Mouse (Mus musculus) heart, postnatal 36 days (tissue): ENCODE measurements around the gene Atp6v0e. TPM values are rescaled to one million over a fixed set of nuclear protein-coding genes. Genes with fewer than 3 reads are reported as not detected.

ENCODE experiments used
- DNase-seq, 2 experiments: peaks; one replicate each; pipeline ENCODE4 v3.0.0; 2021 to 2022
- intact Hi-C: fragments of 180-260 bp; cut with DNase I; formaldehyde crosslinking; loops from one replicate; pipeline ENCODE4 v1.15.1; 2025
- total RNA-seq, 2 experiments: library from RNA; stranded (reverse); gene quantifications; 2 replicates each; pipeline ENCODE4 v1.2.3; 2021

The Atp6v0e gene
- total RNA-seq, 2 experiments from 2014 or later: 58.6 to 68.7 TPM

DNA sequence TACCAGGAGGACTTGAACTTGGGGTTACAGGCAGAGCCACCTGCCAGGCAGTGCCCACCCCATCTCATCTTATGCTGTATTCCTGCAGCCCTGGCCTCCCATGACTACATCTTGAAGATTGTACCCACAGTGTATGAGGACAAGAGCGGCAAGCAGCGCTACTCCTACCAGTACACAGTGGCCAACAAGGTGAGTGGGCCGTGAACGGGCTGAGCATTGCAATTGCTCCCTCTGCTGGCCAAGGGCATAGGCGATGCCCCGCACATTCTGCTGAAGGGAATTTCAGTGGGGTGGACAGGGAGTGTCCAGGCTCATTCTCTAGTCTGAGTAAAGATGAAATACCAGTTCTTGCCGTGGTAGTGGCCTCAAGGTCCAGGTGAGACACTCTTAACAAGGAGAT is 24.4 kb upstream of the Atp6v0e start:
- intact Hi-C loops: loop anchor here (1.0 to 2.0 kb wide), 3 partner anchors 42 to 172 kb away; no protein-coding TSS in a partner anchor
- peak; percentile 86 to 87 for DNase-seq

DNA sequence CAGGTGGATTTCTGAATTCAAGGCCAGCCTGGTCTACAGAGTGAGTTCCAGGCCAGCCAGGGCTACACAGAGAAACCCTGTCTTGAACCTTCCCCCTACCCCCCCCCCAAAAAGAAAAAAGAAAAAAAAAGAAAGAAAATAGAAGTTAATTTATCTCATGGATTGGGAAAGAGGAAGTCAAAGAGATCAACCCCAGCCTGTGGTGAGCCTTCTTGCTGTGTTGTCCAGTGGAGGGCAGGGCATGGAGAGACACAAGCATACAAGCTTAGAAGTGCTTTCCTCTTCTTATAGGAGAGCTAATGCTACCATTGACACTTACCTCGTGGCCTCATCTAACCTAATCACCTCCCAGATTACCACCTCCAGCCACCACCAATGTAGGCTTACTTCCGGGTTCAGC is 23.2 kb upstream of the Atp6v0e start:
- DNase-seq: no peak
- intact Hi-C loops: loop anchor here (2.0 kb wide), 2 partner anchors 43 to 131 kb away; no protein-coding TSS in a partner anchor

DNA sequence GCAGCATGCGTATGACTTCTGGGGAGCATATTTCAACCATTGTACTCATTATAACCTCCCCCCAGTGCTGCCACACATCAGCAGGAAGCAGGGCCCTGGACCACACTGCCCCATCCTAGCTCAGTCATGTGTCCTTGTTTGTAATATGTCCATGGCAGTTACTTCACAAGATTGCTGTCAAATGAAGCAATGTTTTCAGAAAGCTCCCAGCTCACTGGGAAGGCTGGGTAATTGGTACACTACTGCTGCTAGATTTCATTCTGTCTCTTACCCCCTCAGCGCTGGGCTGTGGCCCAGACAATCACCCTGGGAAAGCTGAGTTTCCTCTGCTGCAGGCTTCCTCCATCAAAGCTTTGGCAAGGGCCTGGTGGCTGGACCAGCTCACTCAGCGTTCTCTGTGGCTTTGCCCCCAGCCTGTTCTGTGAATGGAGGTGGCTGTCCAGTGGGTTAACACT is 22.7 kb upstream of the Atp6v0e start:
- DNase-seq: no peak
- intact Hi-C loops: no loop called here

GRCm38 (mm10) chr17:26643456-26643855 is 19.6 kb upstream of the Atp6v0e start:
- intact Hi-C loops: no loop called here
- no peak for DNase-seq

DNA sequence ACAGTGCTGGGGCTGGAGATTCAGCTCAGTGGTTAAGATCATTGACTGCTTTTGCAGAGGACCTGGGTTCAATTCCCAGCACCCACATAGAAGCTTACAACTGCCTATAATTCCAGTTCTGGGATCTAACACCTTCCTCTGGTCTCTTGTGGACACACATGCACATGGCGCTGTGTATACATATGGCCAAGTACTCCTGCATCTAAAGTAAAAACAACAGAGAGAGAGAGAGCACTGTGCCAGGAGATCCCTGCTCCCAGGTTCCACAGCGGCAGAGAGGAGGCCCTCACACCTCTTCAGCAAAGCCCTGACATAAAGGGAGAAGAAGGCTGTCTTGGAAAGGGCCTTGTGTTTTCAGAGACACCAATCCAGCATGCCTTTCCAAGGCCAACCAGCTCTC is 19.0 kb upstream of the Atp6v0e start:
- intact Hi-C loops: no loop called here
- no peak for DNase-seq

- intact Hi-C loops: loop anchor here (5.0 kb wide), 1 partner anchor 327 kb away; no protein-coding TSS in a partner anchor
- DNase-seq: no peak
These were observed 18.3 kb upstream of the Atp6v0e start for GRCm38 (mm10) chr17:26644509-26645410.

DNA sequence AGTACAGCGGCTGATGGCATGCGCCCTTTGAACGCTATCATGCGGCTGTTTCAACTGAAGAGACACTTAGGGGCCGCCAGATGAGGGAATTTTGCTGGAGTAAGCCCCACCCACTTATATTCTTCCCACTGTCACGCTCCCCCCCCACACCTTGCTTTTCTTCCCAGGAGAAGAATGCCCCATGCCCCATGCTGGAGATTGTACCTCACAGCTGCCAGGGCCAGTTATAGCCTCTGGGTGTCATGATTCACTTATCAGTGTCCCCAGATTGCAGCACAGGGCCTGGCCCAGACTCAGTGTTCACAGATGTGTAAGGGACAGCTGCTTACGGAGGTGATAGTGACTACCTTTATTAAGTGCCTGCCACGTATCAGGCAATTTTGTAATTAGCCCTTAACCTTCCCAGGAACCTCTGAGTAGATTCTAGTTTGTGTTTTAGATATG is 17.6 kb upstream of the Atp6v0e start:
- intact Hi-C loops: loop anchor here (5.0 kb wide), 1 partner anchor 328 kb away; no protein-coding TSS in a partner anchor

GRCm38 (mm10) chr17:26647283-26647682 is 15.7 kb upstream of the Atp6v0e start:
- intact Hi-C loops: loop anchor here (5.0 kb wide), 1 partner anchor 330 kb away; no protein-coding TSS in a partner anchor
- no peak for DNase-seq

More for the DNA sequence above, 17.6 kb upstream of the Atp6v0e start:
- DNase-seq: no peak

DNA sequence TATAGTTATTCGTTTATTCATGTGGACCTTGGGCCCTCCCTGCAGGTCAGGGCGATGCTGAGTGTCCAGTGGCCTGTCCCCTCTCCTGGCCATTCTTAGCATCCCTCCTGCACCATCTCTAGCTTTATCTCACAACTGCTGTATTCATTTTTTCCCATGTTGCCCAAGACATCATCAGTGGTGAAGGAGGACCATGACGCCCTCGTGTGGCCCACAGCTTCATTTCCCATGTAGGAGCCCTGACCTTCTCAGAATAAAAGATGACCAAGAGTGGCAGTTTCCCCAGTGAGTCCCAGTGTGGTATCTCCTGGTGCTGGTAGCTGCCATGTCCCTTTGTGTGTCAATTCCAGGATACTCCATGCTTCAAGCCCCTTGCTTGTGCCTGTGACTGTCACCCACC is 13.5 kb upstream of the Atp6v0e start:
- intact Hi-C loops: loop anchor here (5.0 kb wide), 1 partner anchor 332 kb away; no protein-coding TSS in a partner anchor
- DNase-seq: no peak

DNA sequence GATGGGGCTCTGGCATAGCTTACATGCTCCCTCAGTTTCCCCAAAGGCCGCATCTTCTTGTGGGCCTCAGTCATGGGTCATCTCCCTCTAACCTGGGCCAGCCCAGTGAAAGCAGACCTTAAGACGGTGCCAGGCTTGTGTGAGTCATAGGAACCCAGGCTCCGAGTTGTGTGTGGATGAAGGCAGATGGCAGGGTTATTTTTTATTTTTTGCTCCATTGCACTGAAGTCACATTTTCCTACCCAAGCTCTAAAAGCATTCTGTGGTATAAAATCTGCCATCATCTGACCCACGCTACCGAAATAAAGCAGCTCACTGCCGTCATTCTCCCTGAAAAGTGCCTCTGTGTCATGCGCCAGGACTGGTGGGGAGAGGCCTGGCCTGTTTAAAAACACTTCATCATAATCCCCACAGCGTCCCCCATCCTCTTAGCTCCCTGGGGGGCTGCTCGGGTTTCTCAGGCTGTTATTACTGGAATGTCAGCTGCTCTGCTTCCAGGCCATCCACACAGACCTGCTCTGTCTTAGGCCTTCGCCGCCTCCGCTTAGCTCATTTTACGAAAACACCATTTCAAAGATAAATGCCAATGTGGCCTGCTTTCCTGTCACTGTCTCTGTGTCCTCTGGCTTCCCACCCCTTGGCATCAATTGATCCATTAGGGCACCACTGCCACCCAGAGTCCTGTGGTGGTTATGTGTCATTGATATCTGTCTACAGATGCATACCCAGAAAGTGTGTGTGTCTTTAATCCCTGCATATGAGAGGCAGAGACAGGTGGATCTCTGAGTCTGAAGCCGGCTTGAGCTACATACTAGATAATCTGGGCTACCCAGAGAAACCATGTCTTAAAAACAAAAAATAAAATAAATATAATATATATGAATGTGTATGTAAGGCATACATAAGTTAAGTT is 12.3 kb upstream of the Atp6v0e start:
- intact Hi-C loops: no loop called here

DNA sequence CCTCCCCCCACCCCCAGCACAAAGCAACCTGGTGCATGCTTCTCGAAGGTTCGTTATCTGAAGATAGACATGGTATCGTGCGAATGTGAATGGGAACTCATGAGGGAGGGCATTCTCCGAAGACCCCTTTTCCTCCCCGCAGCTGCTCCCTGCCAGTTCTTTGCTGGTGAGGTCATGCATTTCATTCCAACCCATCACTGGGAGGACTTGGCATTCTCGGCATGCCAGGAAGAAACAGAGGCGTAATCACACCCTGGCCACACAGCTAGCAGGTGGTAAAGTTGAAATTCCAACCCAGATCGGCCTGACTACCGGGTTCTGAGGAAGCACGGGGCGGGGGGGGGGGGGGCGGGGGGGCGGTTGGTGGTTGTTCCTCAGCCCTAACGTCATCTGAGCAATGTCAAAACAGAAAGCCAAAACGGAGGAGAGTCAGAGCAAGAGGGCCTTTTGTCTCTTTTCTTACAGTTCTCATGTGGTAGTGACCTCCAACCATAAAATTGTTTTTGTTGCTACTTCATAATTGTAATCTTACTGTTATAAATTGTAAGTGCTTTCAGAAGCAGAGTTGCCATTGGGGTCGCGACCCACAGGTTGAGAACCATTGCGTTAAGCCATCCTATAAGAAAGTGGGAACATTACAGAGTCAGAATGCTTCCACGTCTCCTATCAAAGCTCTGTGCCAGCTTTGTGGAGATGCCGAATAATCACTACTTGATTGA is 4.0 kb upstream of the Atp6v0e start:
- intact Hi-C loops: no loop called here
- DNase-seq: no peak

More for the DNA sequence above, 12.3 kb upstream of the Atp6v0e start:
- DNase-seq: no peak

- intact Hi-C loops: no loop called here
- no peak for DNase-seq
These were observed 3.5 kb upstream of the Atp6v0e start for GRCm38 (mm10) chr17:26659573-26659915.

DNA sequence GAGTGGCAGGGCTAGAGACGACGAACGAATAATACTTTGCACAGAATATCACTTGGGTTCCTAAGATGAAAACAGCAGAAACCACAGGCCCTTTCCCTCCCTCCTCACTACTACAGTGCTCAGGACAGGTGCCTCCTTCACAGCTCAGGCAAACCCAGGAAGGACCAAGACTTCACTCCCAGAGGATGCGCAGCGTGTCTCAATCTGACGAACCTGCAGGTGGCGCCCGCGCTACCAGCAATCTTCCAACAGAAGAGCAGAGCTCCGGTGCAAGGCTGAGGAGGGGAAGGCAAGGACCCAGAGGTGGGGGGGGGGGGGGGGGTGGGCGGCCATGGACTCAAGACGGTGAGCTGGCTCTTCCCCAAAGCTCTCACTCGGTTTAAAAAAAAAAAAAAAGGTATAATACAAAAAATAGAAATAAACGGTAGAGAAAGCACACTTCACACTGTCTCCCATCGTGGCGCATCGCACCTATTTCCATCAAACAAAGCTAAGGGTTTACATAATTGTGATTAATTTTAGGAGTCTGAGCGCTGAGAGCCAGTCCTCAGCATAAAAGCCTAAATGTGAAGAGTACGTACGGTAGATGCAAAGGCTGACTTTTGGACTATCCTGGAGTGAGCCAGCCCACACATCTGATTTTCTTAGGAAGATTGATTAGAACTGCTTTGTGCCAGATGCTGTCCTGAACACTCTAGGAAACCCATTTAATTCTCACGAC is 2.7 kb upstream of the Atp6v0e start:
- peak; percentile 79 to 86 for DNase-seq
- intact Hi-C loops: loop anchor here (5.0 kb wide), 1 partner anchor 122 kb away; the partner anchor contains the start of gene Bnip1

DNA sequence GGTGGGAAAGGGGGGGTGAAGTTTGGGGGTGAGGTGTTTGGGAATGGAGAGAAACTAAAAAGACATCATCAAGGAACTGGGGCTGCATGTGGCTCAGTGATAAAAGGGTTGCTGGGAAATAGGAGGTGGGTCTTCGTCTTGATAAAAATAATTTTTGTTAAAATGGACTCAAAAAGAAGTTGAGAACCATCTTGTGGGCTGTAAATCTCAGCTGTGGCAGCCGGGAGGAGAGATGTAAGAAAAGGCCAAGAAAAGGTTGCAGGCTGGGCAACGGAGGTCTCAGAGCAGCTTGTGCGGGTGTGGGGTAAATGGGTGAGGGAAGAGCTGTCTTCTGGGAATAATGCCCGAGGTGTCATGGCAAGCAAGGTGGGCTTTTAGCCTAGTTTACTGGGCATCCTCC is 827 bp upstream of the Atp6v0e start:
- intact Hi-C loops: loop anchor here (2.0 to 5.0 kb wide), 2 partner anchors 120 to 225 kb away; partner anchors contain the start of gene Bnip1

GRCm38 (mm10) chr17:26665600-26665999 is 2.6 kb downstream of the Atp6v0e start:
- intact Hi-C loops: no loop called here

More for the DNA sequence above, 827 bp upstream of the Atp6v0e start:
- DNase-seq: no peak

DNA sequence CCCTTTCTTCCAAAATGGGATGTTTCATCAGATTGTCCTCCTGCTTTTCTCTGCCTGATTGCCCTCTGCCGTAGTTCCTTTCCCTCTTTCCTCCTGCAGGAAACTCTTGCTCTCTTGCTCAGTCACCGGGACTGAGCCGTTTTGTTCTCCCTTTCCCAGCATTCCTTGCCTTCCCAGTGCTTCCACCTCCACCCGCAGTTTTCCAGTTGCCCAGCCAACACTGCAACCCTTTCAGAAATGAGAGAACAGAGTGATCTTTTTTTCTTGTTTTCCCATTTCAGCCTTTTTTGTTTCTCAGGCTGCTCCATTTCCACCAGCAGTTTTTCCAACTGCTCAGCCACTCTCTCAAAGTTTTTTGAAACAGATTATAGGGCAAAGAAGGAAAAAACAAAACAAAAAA is 8.2 kb downstream of the Atp6v0e start:
- intact Hi-C loops: no loop called here
- no peak for DNase-seq

More at GRCm38 (mm10) chr17:26665600-26665999, 2.6 kb downstream of the Atp6v0e start:
- no peak for DNase-seq

DNA sequence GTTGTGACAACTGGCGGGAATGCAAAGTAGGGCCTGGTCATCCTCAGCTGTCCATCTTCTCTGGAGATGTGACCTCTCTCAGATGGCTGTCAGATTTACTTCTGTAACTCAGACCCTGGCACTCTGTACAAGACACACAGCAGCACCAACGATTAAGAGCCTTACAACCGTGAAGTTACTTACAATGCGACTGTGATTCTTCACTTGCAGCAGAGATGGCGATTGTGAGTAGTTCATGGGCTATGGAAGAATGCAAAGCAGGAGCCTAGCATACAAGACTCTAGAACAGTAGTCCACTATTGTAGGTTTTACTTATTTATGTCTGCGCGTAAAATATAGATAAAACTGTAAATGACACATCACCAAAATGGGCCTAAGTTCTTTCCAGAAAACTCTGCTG is 12.8 kb downstream of the Atp6v0e start:
- DNase-seq: no peak
- intact Hi-C loops: loop anchor here (2.0 to 5.0 kb wide), 2 partner anchors 43 to 106 kb away; partner anchors contain the start of gene Bnip1

DNA sequence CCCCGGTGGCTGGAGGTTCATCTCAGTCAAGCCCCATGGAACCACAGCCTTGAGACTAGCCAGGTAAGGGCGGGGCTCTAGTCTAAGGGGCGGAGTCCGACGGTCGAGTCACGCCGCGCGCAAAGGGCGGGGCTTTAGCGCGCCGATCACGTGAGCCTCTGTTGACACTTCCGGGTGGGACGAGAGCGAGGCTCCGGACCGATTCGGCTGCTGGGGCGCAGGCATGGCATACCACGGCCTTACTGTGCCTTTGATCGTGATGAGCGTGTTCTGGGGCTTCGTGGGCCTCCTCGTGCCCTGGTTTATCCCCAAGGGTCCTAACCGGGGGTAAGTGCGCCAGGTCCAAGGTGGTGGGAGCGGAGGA is 13.2 kb downstream of the Atp6v0e start:
- DNase-seq: peak; percentile 88 to 90

More for the DNA sequence above, 13.2 kb downstream of the Atp6v0e start:
- intact Hi-C loops: loop anchor here (2.0 to 5.0 kb wide), 2 partner anchors 43 to 106 kb away; partner anchors contain the start of gene Bnip1
